Mouse (Mus musculus): Measurements from ENCODE around the gene Slc25a13.

The Slc25a13 gene

GRCm38 (mm10) chr6:6112767-6113528 lies 104.0 kb downstream of the Slc25a13 start:
- CTCF ChIA-PET: no interaction called here

GRCm38 (mm10) chr6:6107419-6107966 lies 109.5 kb downstream of the Slc25a13 start:
- CTCF ChIA-PET: no interaction called here

- CTCF ChIA-PET: interaction anchor here (0.6 kb wide), 1 partner anchor 255 kb away, joined by 18 read pairs; no protein-coding TSS in a partner anchor
These were observed 111.4 kb downstream of the Slc25a13 start for GRCm38 (mm10) chr6:6105586-6105985.

- CTCF ChIA-PET: no interaction called here
These were observed 113.5 kb downstream of the Slc25a13 start for GRCm38 (mm10) chr6:6103469-6103868.

GRCm38 (mm10) chr6:6101605-6102004 lies 115.4 kb downstream of the Slc25a13 start:
- CTCF ChIA-PET: no interaction called here

GRCm38 (mm10) chr6:6100892-6101480 lies 116.0 kb downstream of the Slc25a13 start:
- CTCF ChIA-PET: no interaction called here

- CTCF ChIA-PET: no interaction called here
These were observed 123.0 kb downstream of the Slc25a13 start for GRCm38 (mm10) chr6:6093978-6094377.

GRCm38 (mm10) chr6:6093522-6093921 lies 123.5 kb downstream of the Slc25a13 start:
- CTCF ChIA-PET: no interaction called here

GRCm38 (mm10) chr6:6092497-6092896 lies 124.5 kb downstream of the Slc25a13 start:
- CTCF ChIA-PET: no interaction called here

GRCm38 (mm10) chr6:6091016-6091415 lies 126.0 kb downstream of the Slc25a13 start:
- CTCF ChIA-PET: no interaction called here

GRCm38 (mm10) chr6:6088151-6088550 lies 128.8 kb downstream of the Slc25a13 start:
- CTCF ChIA-PET: no interaction called here

GRCm38 (mm10) chr6:6080484-6080883 lies 136.5 kb downstream of the Slc25a13 start:
- CTCF ChIA-PET: no interaction called here

GRCm38 (mm10) chr6:6077234-6077633 lies 139.7 kb downstream of the Slc25a13 start:
- CTCF ChIA-PET: no interaction called here

GRCm38 (mm10) chr6:6075940-6076447 lies 141.0 kb downstream of the Slc25a13 start:
- CTCF ChIA-PET: no interaction called here

GRCm38 (mm10) chr6:6071038-6071437 lies 145.9 kb downstream of the Slc25a13 start:
- CTCF ChIA-PET: no interaction called here

GRCm38 (mm10) chr6:6070015-6070414 lies 147.0 kb downstream of the Slc25a13 start:
- CTCF ChIA-PET: no interaction called here

GRCm38 (mm10) chr6:6067201-6067600 lies 149.8 kb downstream of the Slc25a13 start:
- CTCF ChIA-PET: no interaction called here

- CTCF ChIA-PET: interaction anchor here (0.7 kb wide), 1 partner anchor 942 kb away, joined by 10 read pairs; no protein-coding TSS in a partner anchor
These were observed 158.4 kb downstream of the Slc25a13 start for GRCm38 (mm10) chr6:6058548-6058947.

- CTCF ChIA-PET: no interaction called here
These were observed 163.0 kb downstream of the Slc25a13 start for GRCm38 (mm10) chr6:6053946-6054345.

GRCm38 (mm10) chr6:6052696-6053095 lies 164.3 kb downstream of the Slc25a13 start:
- CTCF ChIA-PET: no interaction called here

GRCm38 (mm10) chr6:6046729-6047424 lies 170.1 kb downstream of the Slc25a13 start:
- CTCF ChIA-PET: no interaction called here

GRCm38 (mm10) chr6:6038773-6039550 lies 178.0 kb downstream of the Slc25a13 start:
- CTCF ChIA-PET: no interaction called here
